Mouse (Mus musculus): ENCODE measurements around the gene Dguok. TPM values are rescaled to one million over a fixed set of nuclear protein-coding genes. Genes with fewer than 3 reads are reported as not detected.
A peak's percentile ranks its signal among the peaks of the same experiment; 100 is the strongest.

Gene Dguok
- polyA plus RNA-seq (2012; rRNA removed): 53.9 and 57.2 TPM in 2 replicates

- peak within 1 kb of the TSS; percentile 59 for H3K4me3 ChIP-seq (ENCODE audit: insufficient read depth, low read length)
- TF ChIP-seq CTCF (IDR thresholded peaks at IDR 0.05; ENCODE audit: extremely low read depth, insufficient read depth, low read length): no peak
- peak; percentile 90 for TF ChIP-seq POLR2A (IDR thresholded peaks at IDR 0.05; ENCODE audit: extremely low read depth, insufficient read depth, low read length)
These were observed at the start of gene Dguok for GRCm38 (mm10) chr6:83506258-83507167. Gene Dguok (minus strand): TSS chr6:83506969.

DNA sequence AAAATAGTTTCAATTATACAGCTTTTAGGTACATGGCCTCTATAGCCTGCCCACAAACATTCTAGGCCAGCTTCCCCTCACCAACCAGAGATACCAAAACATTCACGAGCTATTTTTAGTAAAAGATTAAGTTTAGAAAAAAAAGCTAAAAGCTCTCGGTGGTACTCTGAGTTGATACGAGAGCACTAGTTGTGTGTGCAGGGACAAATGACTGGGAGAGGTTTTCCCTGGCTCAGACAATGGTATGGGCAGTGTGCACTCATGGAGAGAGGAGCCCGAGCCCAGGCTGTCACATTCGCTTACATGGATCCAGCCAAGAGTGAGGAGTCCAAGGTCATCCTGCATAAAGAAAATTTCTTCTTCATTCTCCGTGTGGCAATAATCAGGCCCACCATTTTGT, 49.2 kb upstream of the Dguok start:
- Histone ChIP-seq H3K4me3 (ENCODE audit: insufficient read depth, low read length) (no peak overlapping the region), H3K27ac (ENCODE audit: insufficient read depth, low read length) (no peak overlapping the region), H3K4me1 (ENCODE audit: control insufficient read depth, insufficient read depth, low read length) (no peaks in the 10 kb centered on the region)
- TF ChIP-seq CTCF (IDR thresholded peaks at IDR 0.05; ENCODE audit: extremely low read depth, insufficient read depth, low read length) (no peak), POLR2A (IDR thresholded peaks at IDR 0.05; ENCODE audit: extremely low read depth, insufficient read depth, low read length) (no peak)

More at GRCm38 (mm10) chr6:83506258-83507167, at the start of gene Dguok:
- H3K27ac ChIP-seq (ENCODE audit: insufficient read depth, low read length): peak within 1 kb of the TSS; percentile 97
- H3K4me1 ChIP-seq (ENCODE audit: control insufficient read depth, insufficient read depth, low read length): peaks cover 7% of the 10 kb centered on the region

- H3K27ac ChIP-seq (ENCODE audit: insufficient read depth, low read length): no peak overlapping the region
- H3K4me3 ChIP-seq (ENCODE audit: insufficient read depth, low read length): no peak overlapping the region
- 0 out of 2 replicates have a peak, but pooled peaks cover 2% of the 10 kb centered on the region for H3K4me1 ChIP-seq (ENCODE audit: control insufficient read depth, insufficient read depth, low read length)
- TF ChIP-seq POLR2A (IDR thresholded peaks at IDR 0.05; ENCODE audit: extremely low read depth, insufficient read depth, low read length) (no peak), CTCF (IDR thresholded peaks at IDR 0.05; ENCODE audit: extremely low read depth, insufficient read depth, low read length) (no peak)
These were observed 41.6 kb upstream of the Dguok start for GRCm38 (mm10) chr6:83548346-83548745.

- H3K27ac ChIP-seq (ENCODE audit: insufficient read depth, low read length): peak overlapping the region; percentile 80; the same call in 1 of the 2 replicates
These were observed 39.0 kb upstream of the Dguok start for GRCm38 (mm10) chr6:83545778-83546177.

GRCm38 (mm10) chr6:83541756-83542456, 35.1 kb upstream of the Dguok start:
- Histone ChIP-seq H3K4me3 (ENCODE audit: insufficient read depth, low read length) (no peak overlapping the region), H3K4me1 (ENCODE audit: control insufficient read depth, insufficient read depth, low read length) (peaks cover 17% of the 10 kb centered on the region), H3K27ac (ENCODE audit: insufficient read depth, low read length) (peak overlapping the region; percentile 57)
- TF ChIP-seq CTCF (IDR thresholded peaks at IDR 0.05; ENCODE audit: extremely low read depth, insufficient read depth, low read length) (no peak), POLR2A (IDR thresholded peaks at IDR 0.05; ENCODE audit: extremely low read depth, insufficient read depth, low read length) (no peak)

More at GRCm38 (mm10) chr6:83545778-83546177, 39.0 kb upstream of the Dguok start:
- H3K4me3 ChIP-seq (ENCODE audit: insufficient read depth, low read length): no peak overlapping the region
- TF ChIP-seq CTCF (IDR thresholded peaks at IDR 0.05; ENCODE audit: extremely low read depth, insufficient read depth, low read length) (no peak), POLR2A (IDR thresholded peaks at IDR 0.05; ENCODE audit: extremely low read depth, insufficient read depth, low read length) (no peak)
- peaks cover 11% of the 10 kb centered on the region for H3K4me1 ChIP-seq (ENCODE audit: control insufficient read depth, insufficient read depth, low read length)

DNA sequence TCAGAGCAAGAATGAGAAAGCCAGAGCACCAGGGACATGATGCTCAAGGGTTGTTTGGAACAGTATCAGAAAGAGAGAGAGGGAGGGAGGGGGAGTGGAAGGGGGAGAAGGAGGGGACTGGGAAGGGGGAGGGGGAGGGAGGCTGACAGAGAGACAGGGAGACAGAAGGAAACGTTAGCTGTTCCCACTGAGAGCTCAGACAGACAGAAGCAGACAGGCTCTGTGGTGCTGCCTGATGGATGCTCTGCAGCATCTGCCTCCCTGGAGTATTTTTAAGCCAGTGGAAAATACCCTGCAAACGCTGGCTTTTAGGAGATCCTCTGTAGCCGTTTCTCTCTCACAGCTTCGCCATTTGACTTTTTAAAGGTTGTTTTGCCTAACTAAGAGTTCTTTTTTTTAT, 33.2 kb upstream of the Dguok start:
- peak; percentile 67 for TF ChIP-seq POLR2A (IDR thresholded peaks at IDR 0.05; ENCODE audit: extremely low read depth, insufficient read depth, low read length)
- no peak for TF ChIP-seq CTCF (IDR thresholded peaks at IDR 0.05; ENCODE audit: extremely low read depth, insufficient read depth, low read length)
- no peak overlapping the region for H3K4me3 ChIP-seq (ENCODE audit: insufficient read depth, low read length)
- H3K4me1 ChIP-seq (ENCODE audit: control insufficient read depth, insufficient read depth, low read length): peaks cover 16% of the 10 kb centered on the region
- peak overlapping the region; percentile 47 for H3K27ac ChIP-seq (ENCODE audit: insufficient read depth, low read length)

- Histone ChIP-seq H3K27ac (ENCODE audit: insufficient read depth, low read length) (no peak overlapping the region), H3K4me3 (ENCODE audit: insufficient read depth, low read length) (no peak overlapping the region), H3K4me1 (ENCODE audit: control insufficient read depth, insufficient read depth, low read length) (peaks cover 13% of the 10 kb centered on the region)
- TF ChIP-seq CTCF (IDR thresholded peaks at IDR 0.05; ENCODE audit: extremely low read depth, insufficient read depth, low read length) (no peak), POLR2A (IDR thresholded peaks at IDR 0.05; ENCODE audit: extremely low read depth, insufficient read depth, low read length) (no peak)
These were observed 30.0 kb upstream of the Dguok start for GRCm38 (mm10) chr6:83536795-83537059.

GRCm38 (mm10) chr6:83536028-83536794, 29.4 kb upstream of the Dguok start, which contains the start of gene Actg2:
Gene Actg2 (minus strand): TSS chr6:83536265.
- peaks cover 9% of the 10 kb centered on the region for H3K4me1 ChIP-seq (ENCODE audit: control insufficient read depth, insufficient read depth, low read length)
- no peak within 1 kb of the TSS for H3K27ac ChIP-seq (ENCODE audit: insufficient read depth, low read length)
- H3K4me3 ChIP-seq (ENCODE audit: insufficient read depth, low read length): no peak within 1 kb of the TSS
- TF ChIP-seq CTCF (IDR thresholded peaks at IDR 0.05; ENCODE audit: extremely low read depth, insufficient read depth, low read length) (no peak), POLR2A (IDR thresholded peaks at IDR 0.05; ENCODE audit: extremely low read depth, insufficient read depth, low read length) (no peak)

DNA sequence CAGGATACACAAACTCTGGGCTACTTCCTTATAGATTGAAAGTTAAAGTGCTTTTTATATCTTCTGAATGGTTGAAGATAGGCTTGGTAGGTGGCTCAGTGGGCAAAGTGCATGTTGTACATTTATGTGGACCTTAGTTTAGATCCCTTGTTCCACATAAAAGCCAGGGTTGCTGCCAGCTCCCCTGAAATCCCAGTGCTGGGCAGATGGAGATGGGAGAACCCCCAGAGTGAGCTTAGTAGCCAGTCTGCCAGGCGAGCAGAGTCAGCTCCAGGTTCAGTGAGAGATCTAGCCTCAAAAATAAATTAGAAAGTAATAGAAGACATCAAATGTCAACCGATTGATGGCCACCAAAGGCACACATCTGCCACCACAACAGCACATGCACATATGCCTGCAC, 25.8 kb upstream of the Dguok start:
- Histone ChIP-seq H3K4me1 (ENCODE audit: control insufficient read depth, insufficient read depth, low read length) (no peaks in the 10 kb centered on the region), H3K27ac (ENCODE audit: insufficient read depth, low read length) (no peak overlapping the region), H3K4me3 (ENCODE audit: insufficient read depth, low read length) (no peak overlapping the region)
- no peak for TF ChIP-seq CTCF (IDR thresholded peaks at IDR 0.05; ENCODE audit: extremely low read depth, insufficient read depth, low read length)
- TF ChIP-seq POLR2A (IDR thresholded peaks at IDR 0.05; ENCODE audit: extremely low read depth, insufficient read depth, low read length): no peak

All from cortical plate, adult 2 months (tissue).